Mouse (Mus musculus): ENCODE measurements around the gene Stx8.

DNA sequence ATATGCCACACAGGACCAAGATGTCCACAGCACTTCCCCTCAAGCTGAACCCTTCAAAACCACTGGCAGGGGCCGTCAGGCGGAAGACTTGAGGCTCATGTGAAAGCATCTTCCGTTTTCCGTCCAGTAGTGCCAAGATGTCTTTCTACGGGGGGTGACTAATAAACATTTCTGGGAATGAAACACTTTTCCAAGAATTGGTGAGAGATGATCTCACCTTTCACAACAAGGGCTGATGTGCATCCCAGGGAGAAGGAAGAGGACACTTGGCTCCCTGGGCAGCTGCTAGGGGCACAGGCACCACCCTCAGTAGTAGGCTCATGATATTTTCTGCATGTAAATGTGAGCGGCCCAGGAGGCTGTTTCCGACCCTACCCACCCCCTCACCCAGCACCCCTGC lies 256.2 kb downstream of the Stx8 start:
- TF ChIP-seq CTCF (IDR thresholded peaks at IDR 0.05; ENCODE audit: low read depth, low read length): no peak
- no peak for TF ChIP-seq POLR2A (IDR thresholded peaks at IDR 0.05; ENCODE audit: borderline replicate concordance, low read depth, low read length)

Data from bone marrow macrophage, adult 2 months (primary cell).